Mouse (Mus musculus) forebrain, embryonic 10.5 days (tissue): Measurements from ENCODE around the gene Lrrc75b. TPM values are rescaled to one million over a fixed set of nuclear protein-coding genes. Genes with fewer than 3 reads are reported as not detected.

Experiments
- DNase-seq: peaks from one replicate; pipeline ENCODE4 v3.0.0-alpha.2; 2017; ENCODE audit warnings: low spot score; ENCODE audit errors: extremely low spot score
- H3K27ac ChIP-seq: fragments of 300-500 bp; sonication (generic); 2 replicates; pipeline ENCODE4 v1.5.1; 2016; ENCODE audit warnings: mild to moderate bottlenecking
- H3K27me3 ChIP-seq: fragments of 300-500 bp; sonication (generic); 2 replicates; pipeline ENCODE4 v1.6.1; 2016; ENCODE audit warnings: mild to moderate bottlenecking; ENCODE audit not compliant: poor library complexity, severe bottlenecking
- H3K36me3 ChIP-seq: fragments of 300-500 bp; sonication (generic); replicated peaks from 2 replicates; pipeline ENCODE4 v1.6.1; 2016; ENCODE audit warnings: mild to moderate bottlenecking, moderate library complexity
- H3K4me1 ChIP-seq: fragments of 300-500 bp; sonication (generic); 2 replicates; pipeline ENCODE4 v1.6.1; 2016
- H3K4me3 ChIP-seq: fragments of 300-500 bp; sonication (generic); 2 replicates; pipeline ENCODE4 v1.5.1; 2016; ENCODE audit warnings: mild to moderate bottlenecking, moderate library complexity
- H3K9me3 ChIP-seq: fragments of 300-500 bp; sonication (generic); 2 replicates; pipeline ENCODE4 v1.6.1; 2016; ENCODE audit warnings: mild to moderate bottlenecking, moderate library complexity
- WGBS: fragments of 180-500 bp; shearing (Covaris S2); methylation state at CpG from one replicate; pipeline ENCODE4 v1.1.7; 2016; 5-methylcytosine and 5-hydroxymethylcytosine counted together
- polyA plus RNA-seq: library from polyadenylated mRNA; unstranded; fragments of >200 nt; fragmentation: Nextera tagmentation; extraction: Ambion mirVana; gene quantifications from 2 replicates; pipeline ENCODE4 v1.2.1, GENCODE M21; 2016

Lrrc75b gene
- polyA plus RNA-seq, 1 experiment from 2014 or later, result 1.1 TPM

- H3K36me3 ChIP-seq, result peaks cover 34% of the 10 kb centered on the region
- no peaks in the 10 kb centered on the region for H3K9me3 ChIP-seq
- no peaks in the 10 kb centered on the region for H3K27me3 ChIP-seq
- no peaks in the 10 kb centered on the region for H3K4me1 ChIP-seq
- no peak for DNase-seq
- H3K27ac ChIP-seq, result no peak overlapping the region
- H3K4me3 ChIP-seq, result no peak overlapping the region
- 88% methylated on average over 8 of the region's 8 CpGs for WGBS
These were observed 55.6 kb downstream of the Lrrc75b start for GRCm38 (mm10) chr10:75504234-75505129.

- Histone ChIP-seq H3K27me3 (no peaks in the 10 kb centered on the region), H3K9me3 (no peaks in the 10 kb centered on the region), H3K4me3 (no peak overlapping the region), H3K4me1 (no peaks in the 10 kb centered on the region), H3K27ac (no peak overlapping the region), H3K36me3 (peaks cover 26% of the 10 kb centered on the region)
- WGBS, result 92% methylated on average over 7 of the region's 7 CpGs
- DNase-seq, result no peak
These were observed 56.4 kb downstream of the Lrrc75b start for GRCm38 (mm10) chr10:75503692-75504091.

GRCm38 (mm10) chr10:75501641-75502040 lies 58.5 kb downstream of the Lrrc75b start:
- no peak for DNase-seq
- no peak overlapping the region for H3K27ac ChIP-seq
- 100% methylated on average over 1 of the region's 1 CpGs for WGBS
- no peak overlapping the region for H3K4me3 ChIP-seq
- H3K9me3 ChIP-seq, result no peaks in the 10 kb centered on the region
- peaks cover 6% of the 10 kb centered on the region for H3K36me3 ChIP-seq
- H3K27me3 ChIP-seq, result no peaks in the 10 kb centered on the region
- H3K4me1 ChIP-seq, result no peaks in the 10 kb centered on the region

- Histone ChIP-seq H3K9me3 (no peaks in the 10 kb centered on the region), H3K36me3 (no peaks in the 10 kb centered on the region; the same call in 1 of the 2 replicates), H3K4me3 (no peak overlapping the region), H3K4me1 (no peaks in the 10 kb centered on the region), H3K27me3 (no peaks in the 10 kb centered on the region), H3K27ac (no peak overlapping the region)
- DNase-seq, result no peak
- 68% methylated on average over 7 of the region's 7 CpGs for WGBS
These were observed 59.8 kb downstream of the Lrrc75b start for GRCm38 (mm10) chr10:75500345-75500744.

Other genes with a start within 250 kb of the Lrrc75b start
- gene Adora2a, start 243.5 kb downstream of the Lrrc75b start, polyA plus RNA-seq, result 2.0 and 2.5 TPM in 2 replicates
- 0.06 and 0.15 TPM in 2 replicates for gene Upb1, start 159.2 kb downstream of the Lrrc75b start, polyA plus RNA-seq
- gene Snrpd3, start 42.8 kb downstream of the Lrrc75b start, polyA plus RNA-seq, result 289 and 305 TPM in 2 replicates
- 28.6 and 34.3 TPM in 2 replicates for gene Gucd1, start 42.4 kb downstream of the Lrrc75b start, polyA plus RNA-seq
- gene Ggt1, start 1.3 kb upstream of the Lrrc75b start, polyA plus RNA-seq, result 1.6 and 2.3 TPM in 2 replicates
- gene Ggt5, start 29.0 kb upstream of the Lrrc75b start, polyA plus RNA-seq, result 0.21 and 0.97 TPM in 2 replicates
- gene Susd2, start 83.7 kb upstream of the Lrrc75b start, polyA plus RNA-seq, result 0.99 and 1.0 TPM in 2 replicates
- gene Cabin1, start 204.0 kb upstream of the Lrrc75b start, polyA plus RNA-seq, result 34.6 and 36.6 TPM in 2 replicates
- gene Ddt, start 213.1 kb upstream of the Lrrc75b start, polyA plus RNA-seq, result 95.4 and 99.6 TPM in 2 replicates
- gene Gm20441, start 220.6 kb upstream of the Lrrc75b start, polyA plus RNA-seq, result not detected in 2 replicates
- gene Gstt3, start 221.1 kb upstream of the Lrrc75b start, polyA plus RNA-seq, result 1.1 and 1.9 TPM in 2 replicates
- 3.8 and 4.4 TPM in 2 replicates for gene Gstt1, start 238.3 kb upstream of the Lrrc75b start, polyA plus RNA-seq